Mouse (Mus musculus): ENCODE measurements at regions not wholly inside any gene's neighbourhood (a gene's known extent, or its start where the extent isn't known, plus 50 kb on each side); places are given as distances from the start of the nearest gene placed in this dataset.

GRCm38 (mm10) chr5:29142957-29143356 is 52.8 kb upstream of the Rnf32 start:
- no peak for DNase-seq (ENCODE audit: low spot score)

- no peak for DNase-seq (ENCODE audit: low spot score)
Measured at GRCm38 (mm10) chr5:29142502-29142901, 53.3 kb upstream of the Rnf32 start.

GRCm38 (mm10) chr5:29137481-29137880 is 58.3 kb upstream of the Rnf32 start:
- no peak for DNase-seq (ENCODE audit: low spot score)

- no peak for DNase-seq (ENCODE audit: low spot score)
Measured at GRCm38 (mm10) chr5:29132261-29132660, 63.5 kb upstream of the Rnf32 start.

- DNase-seq (ENCODE audit: low spot score), result no peak
Measured at GRCm38 (mm10) chr5:29131762-29132161, 64.0 kb upstream of the Rnf32 start.

- DNase-seq (ENCODE audit: low spot score), result no peak
Measured at GRCm38 (mm10) chr5:29129724-29130123, 66.1 kb upstream of the Rnf32 start.

- DNase-seq (ENCODE audit: low spot score), result no peak
Measured at GRCm38 (mm10) chr5:29116942-29117341, 78.8 kb upstream of the Rnf32 start.

GRCm38 (mm10) chr5:29112531-29112930 is 83.3 kb upstream of the Rnf32 start:
- no peak for DNase-seq (ENCODE audit: low spot score)

- no peak for DNase-seq (ENCODE audit: low spot score)
Measured at GRCm38 (mm10) chr5:29107276-29107675, 88.5 kb upstream of the Rnf32 start.

GRCm38 (mm10) chr5:29083288-29083687 is 112.5 kb upstream of the Rnf32 start:
- no peak for DNase-seq (ENCODE audit: low spot score)

- DNase-seq (ENCODE audit: low spot score), result no peak
Measured at GRCm38 (mm10) chr5:29054393-29054792, 141.4 kb upstream of the Rnf32 start.

GRCm38 (mm10) chr5:29036636-29037035 is 159.2 kb upstream of the Rnf32 start:
- DNase-seq (ENCODE audit: low spot score), result peak; percentile 40

GRCm38 (mm10) chr5:29033462-29033997 is 162.3 kb upstream of the Rnf32 start:
- no peak for DNase-seq (ENCODE audit: low spot score)

GRCm38 (mm10) chr5:29030525-29030924 is 165.3 kb upstream of the Rnf32 start:
- DNase-seq (ENCODE audit: low spot score), result no peak

- DNase-seq (ENCODE audit: low spot score), result no peak
Measured at GRCm38 (mm10) chr5:29029957-29030356, 165.8 kb upstream of the Rnf32 start.

GRCm38 (mm10) chr5:29025045-29025444 is 170.7 kb upstream of the Rnf32 start:
- no peak for DNase-seq (ENCODE audit: low spot score)

GRCm38 (mm10) chr5:28992796-28993195 is 203.0 kb upstream of the Rnf32 start:
- DNase-seq (ENCODE audit: low spot score), result no peak

GRCm38 (mm10) chr5:28979932-28980331 is 215.9 kb upstream of the Rnf32 start:
- no peak for DNase-seq (ENCODE audit: low spot score)

GRCm38 (mm10) chr5:28970404-28970803 is 225.4 kb upstream of the Rnf32 start:
- DNase-seq (ENCODE audit: low spot score), result no peak

GRCm38 (mm10) chr5:28955036-28955435 is 240.8 kb upstream of the Rnf32 start:
- DNase-seq (ENCODE audit: low spot score), result peak; percentile 9

- no peak for DNase-seq (ENCODE audit: low spot score)
Measured at GRCm38 (mm10) chr5:28947465-28947864, 248.3 kb upstream of the Rnf32 start.

- DNase-seq (ENCODE audit: low spot score), result no peak
Measured at GRCm38 (mm10) chr5:28943571-28944316, 252.0 kb upstream of the Rnf32 start.

- DNase-seq (ENCODE audit: low spot score), result no peak
Measured at GRCm38 (mm10) chr5:28940972-28941371, 254.8 kb upstream of the Rnf32 start.

Measured in urinary bladder, postnatal 25 days (tissue).